Mouse (Mus musculus): ENCODE data around the gene Ryr1.

Gene Ryr1

GRCm38 (mm10) chr7:29124970-29125369 is at the start of gene Ryr1:
Ryr1 (minus strand) TSS chr7:29125179.
- no peak for DNase-seq (ENCODE audit: low read depth, low spot score)

GRCm38 (mm10) chr7:29172390-29173016 is 47.5 kb upstream of the Ryr1 start:
- DNase-seq (ENCODE audit: low read depth, low spot score), result no peak

GRCm38 (mm10) chr7:29171562-29172097 is 46.7 kb upstream of the Ryr1 start:
- no peak for DNase-seq (ENCODE audit: low read depth, low spot score)

- no peak for DNase-seq (ENCODE audit: low read depth, low spot score)
Observed at GRCm38 (mm10) chr7:29170755-29171561, 46.0 kb upstream of the Ryr1 start.

GRCm38 (mm10) chr7:29170066-29170754 is 45.2 kb upstream of the Ryr1 start, which contains the start of the genes Ggn and Spred3:
Ggn (plus strand) TSS chr7:29170210.
Spred3 (minus strand) TSS chr7:29170411.
- no peak for DNase-seq (ENCODE audit: low read depth, low spot score)

GRCm38 (mm10) chr7:29169231-29170065 is 44.5 kb upstream of the Ryr1 start:
- peak; percentile 80 for DNase-seq (ENCODE audit: low read depth, low spot score)

GRCm38 (mm10) chr7:29168791-29169230 is 43.8 kb upstream of the Ryr1 start:
- DNase-seq (ENCODE audit: low read depth, low spot score), result no peak

GRCm38 (mm10) chr7:29168121-29168695 is 43.2 kb upstream of the Ryr1 start:
- no peak for DNase-seq (ENCODE audit: low read depth, low spot score)

- DNase-seq (ENCODE audit: low read depth, low spot score), result no peak
Observed at GRCm38 (mm10) chr7:29167656-29168055, 42.7 kb upstream of the Ryr1 start.

GRCm38 (mm10) chr7:29162750-29163525 is 38.0 kb upstream of the Ryr1 start:
- no peak for DNase-seq (ENCODE audit: low read depth, low spot score)

- DNase-seq (ENCODE audit: low read depth, low spot score), result no peak
Observed at GRCm38 (mm10) chr7:29162294-29162693, 37.3 kb upstream of the Ryr1 start.

- no peak for DNase-seq (ENCODE audit: low read depth, low spot score)
Observed at GRCm38 (mm10) chr7:29158264-29158663, 33.3 kb upstream of the Ryr1 start.

GRCm38 (mm10) chr7:29155838-29156782 is 31.1 kb upstream of the Ryr1 start, which contains the start of gene Fam98c:
Fam98c (minus strand) TSS chr7:29156234.
- DNase-seq (ENCODE audit: low read depth, low spot score), result peak; percentile 83

- peak; percentile 82 for DNase-seq (ENCODE audit: low read depth, low spot score)
Observed at GRCm38 (mm10) chr7:29155196-29155837, 30.3 kb upstream of the Ryr1 start.

GRCm38 (mm10) chr7:29154018-29154720 is 29.2 kb upstream of the Ryr1 start:
- no peak for DNase-seq (ENCODE audit: low read depth, low spot score)

- no peak for DNase-seq (ENCODE audit: low read depth, low spot score)
Observed at GRCm38 (mm10) chr7:29151486-29151885, 26.5 kb upstream of the Ryr1 start.

- no peak for DNase-seq (ENCODE audit: low read depth, low spot score)
Observed at GRCm38 (mm10) chr7:29148771-29149170, 23.8 kb upstream of the Ryr1 start.
